Mouse (Mus musculus): ENCODE data around the gene Dusp15.
A peak's percentile ranks its signal among the peaks of the same experiment; 100 is the strongest.

Dusp15 gene

GRCm38 (mm10) chr2:152951065-152951849 is at the start of gene Dusp15:
Gene Dusp15 (minus strand): TSS chr2:152951698.
- DNase-seq, result peak; percentile 39

- DNase-seq, result peak; percentile 8
Measured at GRCm38 (mm10) chr2:152997046-152997445, 45.5 kb upstream of the Dusp15 start.

GRCm38 (mm10) chr2:152991529-152991928 is 40.0 kb upstream of the Dusp15 start:
- DNase-seq, result no peak

GRCm38 (mm10) chr2:152985582-152985981 is 34.1 kb upstream of the Dusp15 start:
- DNase-seq, result no peak

GRCm38 (mm10) chr2:152976991-152977390 is 25.5 kb upstream of the Dusp15 start:
- DNase-seq, result no peak

- no peak for DNase-seq
Measured at GRCm38 (mm10) chr2:152965555-152965954, 14.1 kb upstream of the Dusp15 start.

GRCm38 (mm10) chr2:152962091-152962793 is 10.7 kb upstream of the Dusp15 start, which contains the start of gene Ttll9:
Gene Ttll9 (plus strand): TSS chr2:152962485.
- DNase-seq, result peak; percentile 89

GRCm38 (mm10) chr2:152958116-152958515 is 6.6 kb upstream of the Dusp15 start:
- DNase-seq, result peak; percentile 47

- DNase-seq, result no peak
Measured at GRCm38 (mm10) chr2:152951850-152952720, 587 bp upstream of the Dusp15 start.

- DNase-seq, result no peak
Measured at GRCm38 (mm10) chr2:152950358-152951064, 987 bp downstream of the Dusp15 start.

GRCm38 (mm10) chr2:152948438-152949020 is 3.0 kb downstream of the Dusp15 start:
- DNase-seq, result no peak

GRCm38 (mm10) chr2:152947098-152947497 is 4.4 kb downstream of the Dusp15 start:
- peak; percentile 41 for DNase-seq

GRCm38 (mm10) chr2:152944013-152944412 is 7.5 kb downstream of the Dusp15 start:
- no peak for DNase-seq

- DNase-seq, result no peak
Measured at GRCm38 (mm10) chr2:152943568-152943967, 7.9 kb downstream of the Dusp15 start.

GRCm38 (mm10) chr2:152942898-152943515 is 8.5 kb downstream of the Dusp15 start:
- DNase-seq, result no peak

GRCm38 (mm10) chr2:152941776-152942175 is 9.7 kb downstream of the Dusp15 start:
- DNase-seq, result no peak

GRCm38 (mm10) chr2:152941106-152941505 is 10.4 kb downstream of the Dusp15 start:
- no peak for DNase-seq

GRCm38 (mm10) chr2:152939846-152940245 is 11.7 kb downstream of the Dusp15 start:
- peak; percentile 36 for DNase-seq

- peak; percentile 53 for DNase-seq
Measured at GRCm38 (mm10) chr2:152933614-152934013, 17.9 kb downstream of the Dusp15 start.

GRCm38 (mm10) chr2:152933048-152933447 is 18.4 kb downstream of the Dusp15 start, which contains the start of gene Foxs1:
Gene Foxs1 (minus strand): TSS chr2:152933208.
- DNase-seq, result peak; percentile 67

- no peak for DNase-seq
Measured at GRCm38 (mm10) chr2:152931456-152932160, 19.9 kb downstream of the Dusp15 start.
